Mouse (Mus musculus) lung, postnatal 25 days (tissue): Measurements from ENCODE around the gene Elk3.
"Not testable (repeated sequence)": the region's sequence is repeated elsewhere in the genome, so short reads cannot be mapped to it uniquely, and the experiment has no call there.

Source experiments
- DNase-seq: peaks from one replicate; pipeline ENCODE4 v3.0.0; 2022; ENCODE audit warnings: low spot score

The Elk3 gene

GRCm38 (mm10) chr10:93310721-93311411, at the start of gene Elk3:
TSS of gene Elk3 (minus strand) at chr10:93311135.
- DNase-seq: peak; percentile 70

DNA sequence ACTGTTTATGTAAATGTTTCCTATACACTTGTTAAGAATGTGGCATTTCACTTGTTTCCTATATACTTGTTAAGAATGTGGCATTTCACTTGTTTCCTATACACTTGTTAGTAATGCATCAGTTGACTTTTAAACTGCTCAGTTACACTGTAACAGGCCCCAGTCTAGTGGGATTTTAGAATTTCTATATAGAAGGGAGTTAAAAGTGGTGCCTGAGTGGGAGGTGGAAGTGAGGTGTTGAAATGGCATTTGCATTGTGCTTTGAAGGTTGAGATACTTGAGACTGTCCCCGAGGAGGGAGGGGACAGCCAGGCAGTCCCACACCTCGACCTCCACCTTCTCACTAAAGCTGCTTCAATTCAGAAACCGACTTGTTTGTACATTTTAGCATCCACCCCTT, 49.7 kb upstream of the Elk3 start:
- DNase-seq: no peak

GRCm38 (mm10) chr10:93360190-93360589, 49.3 kb upstream of the Elk3 start:
- DNase-seq: not testable (repeated sequence)

DNA sequence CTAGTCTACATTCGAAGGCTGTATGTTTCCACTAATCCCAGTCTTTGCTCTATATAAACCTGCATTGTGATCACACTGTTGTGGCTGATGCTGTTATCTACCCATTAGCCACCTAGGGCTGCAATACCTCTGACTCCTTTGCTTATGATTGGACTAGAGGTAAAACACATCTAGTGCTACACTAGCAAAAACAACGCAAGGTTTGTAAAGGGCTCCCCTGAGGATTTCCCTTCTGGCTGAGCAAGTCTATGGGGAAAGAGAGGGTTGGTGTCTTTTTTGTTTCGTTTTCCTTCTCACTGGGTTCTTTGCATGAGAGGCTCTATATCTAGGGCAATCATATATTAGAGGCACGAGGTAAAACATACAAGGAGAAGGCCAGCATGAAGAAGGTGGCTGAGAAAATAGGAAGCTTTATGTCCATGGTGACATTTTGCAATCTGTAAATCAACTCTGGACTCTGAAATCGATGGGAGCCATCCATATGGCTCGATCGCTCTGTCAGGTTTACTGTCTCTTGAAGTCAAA, 48.5 kb upstream of the Elk3 start:
- DNase-seq: no peak

DNA sequence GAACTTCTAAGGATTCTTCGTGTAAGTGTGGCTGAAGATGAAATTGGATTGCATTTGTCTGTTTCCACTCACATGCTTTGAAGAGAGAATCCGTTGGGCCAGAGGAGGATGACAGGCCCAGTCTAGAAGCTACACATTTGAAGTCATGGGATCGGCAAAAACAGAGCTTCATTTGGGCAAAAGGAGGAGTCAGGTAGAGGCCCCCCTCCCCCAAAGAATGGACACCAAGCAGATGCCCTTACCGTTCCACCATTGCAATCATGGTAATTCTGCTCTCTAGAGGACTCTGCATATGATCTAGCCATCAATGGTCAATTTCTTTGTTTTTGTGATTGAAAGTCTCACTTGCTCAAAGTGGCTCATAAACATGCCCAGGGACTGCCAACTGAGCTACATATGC, 47.9 kb upstream of the Elk3 start:
- DNase-seq: no peak

GRCm38 (mm10) chr10:93357162-93357561, 46.2 kb upstream of the Elk3 start:
- DNase-seq: no peak

DNA sequence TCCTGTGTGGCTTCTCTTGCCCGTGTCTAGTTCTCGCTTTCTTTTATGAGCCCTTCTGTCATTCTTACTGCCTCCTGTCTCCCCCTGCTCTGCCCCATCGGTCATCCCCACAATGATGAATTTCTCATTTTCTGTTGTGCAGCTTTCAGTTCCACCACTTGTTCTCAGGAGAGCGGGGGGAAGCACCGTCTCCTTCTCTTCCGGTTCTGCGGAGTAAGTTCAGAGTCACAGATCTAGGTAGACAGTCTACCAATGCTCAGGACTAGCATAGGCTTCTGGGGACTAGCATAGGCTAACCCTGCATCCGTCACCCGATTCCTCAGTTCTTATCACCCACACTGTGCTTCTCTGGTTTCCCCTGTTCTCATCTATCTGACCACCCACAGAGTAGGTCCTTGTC, 45.2 kb upstream of the Elk3 start:
- no peak for DNase-seq

DNA sequence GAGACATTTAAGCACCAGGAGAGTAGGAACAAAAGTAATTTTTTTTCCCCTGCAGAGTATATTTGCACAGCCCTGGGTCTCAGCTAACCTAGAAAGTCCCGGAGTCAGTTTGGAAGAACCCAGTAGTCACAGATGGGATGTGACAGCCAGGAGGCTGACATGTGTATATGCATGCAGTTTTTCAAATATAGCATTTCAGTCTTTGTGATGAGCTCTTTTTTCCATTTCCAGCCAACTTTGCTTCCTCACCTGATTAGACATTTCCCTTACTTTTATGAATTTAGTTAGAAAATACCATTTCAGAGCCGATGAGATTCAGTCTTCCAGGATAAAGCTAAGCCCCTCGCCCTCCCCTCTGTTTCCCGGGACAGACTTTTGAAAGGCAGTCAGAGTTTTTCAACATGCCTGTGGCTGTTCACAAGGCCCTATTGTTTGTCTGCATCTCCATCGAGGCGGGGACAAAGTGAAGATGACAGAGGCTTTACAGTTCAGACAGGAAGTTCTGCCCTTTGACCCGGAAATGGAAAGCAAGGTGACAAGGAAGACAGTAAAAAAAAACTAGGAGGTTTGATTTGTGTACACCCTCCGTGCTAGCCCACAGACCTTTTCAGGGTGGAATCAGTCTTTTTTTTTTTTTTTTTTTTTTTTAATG, 44.5 kb upstream of the Elk3 start:
- DNase-seq: no peak

- no peak for DNase-seq
Observed at GRCm38 (mm10) chr10:93353545-93354326, 42.8 kb upstream of the Elk3 start.

- DNase-seq: no peak
Observed at GRCm38 (mm10) chr10:93347918-93348505, 37.1 kb upstream of the Elk3 start.

DNA sequence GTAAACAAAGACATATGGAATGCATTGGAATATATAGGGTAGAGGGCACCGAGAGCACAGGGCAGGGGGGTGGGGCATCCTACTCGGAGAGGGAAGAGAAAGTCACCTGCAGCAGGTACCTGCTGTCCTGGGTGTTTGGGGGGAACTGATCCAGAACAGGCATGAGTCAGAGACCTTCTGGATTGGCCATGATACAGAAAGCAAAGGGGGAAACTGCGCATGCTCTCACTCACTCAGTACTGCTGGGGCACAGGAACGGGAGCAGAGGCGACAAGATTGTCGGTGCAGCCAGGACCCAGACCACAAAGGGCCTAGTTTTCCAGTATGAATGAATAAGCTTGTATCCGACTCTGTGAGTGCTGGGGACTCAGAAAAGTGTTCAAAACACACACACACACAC, 36.5 kb upstream of the Elk3 start:
- no peak for DNase-seq

GRCm38 (mm10) chr10:93346208-93346936, 35.4 kb upstream of the Elk3 start:
- DNase-seq: no peak

DNA sequence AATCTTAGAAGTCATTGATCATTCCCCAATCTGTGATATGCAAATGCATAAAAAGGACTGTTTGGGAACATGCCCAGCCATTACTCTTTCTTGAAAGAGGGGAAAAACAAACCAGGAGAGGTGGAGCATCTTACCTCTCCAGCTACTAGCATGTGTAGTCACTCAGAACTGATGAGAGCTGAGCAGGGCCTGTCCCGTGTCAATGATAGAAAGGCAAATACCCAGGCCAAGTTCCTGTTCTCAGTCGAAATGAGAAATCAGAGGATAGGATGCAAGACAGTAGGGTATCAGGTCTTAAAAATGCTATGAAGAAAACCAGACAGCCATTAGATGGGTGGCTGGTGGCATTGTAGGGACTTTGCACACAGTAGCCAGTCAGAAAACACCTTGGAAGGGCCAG, 34.6 kb upstream of the Elk3 start:
- no peak for DNase-seq

DNA sequence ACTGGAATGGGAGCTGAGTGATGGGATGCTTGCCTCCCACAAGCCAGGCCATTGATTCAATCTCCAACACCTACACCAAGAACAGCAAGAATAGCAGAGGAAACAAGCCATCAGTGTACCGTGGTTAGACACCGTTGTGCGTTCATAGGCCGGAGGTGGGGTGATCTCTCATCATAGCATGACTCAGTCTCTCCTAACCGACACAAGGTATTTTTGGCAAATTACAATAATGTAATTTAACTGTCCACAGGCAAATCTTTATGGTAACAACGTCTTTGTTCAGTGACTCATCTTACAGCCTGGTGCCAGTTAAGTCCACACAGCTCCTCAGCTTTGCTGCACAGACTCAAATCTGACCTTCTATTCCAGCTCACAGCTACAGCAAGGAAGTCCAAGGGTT, 32.5 kb upstream of the Elk3 start:
- no peak for DNase-seq

- DNase-seq: no peak
Observed at GRCm38 (mm10) chr10:93342986-93343385, 32.1 kb upstream of the Elk3 start.

DNA sequence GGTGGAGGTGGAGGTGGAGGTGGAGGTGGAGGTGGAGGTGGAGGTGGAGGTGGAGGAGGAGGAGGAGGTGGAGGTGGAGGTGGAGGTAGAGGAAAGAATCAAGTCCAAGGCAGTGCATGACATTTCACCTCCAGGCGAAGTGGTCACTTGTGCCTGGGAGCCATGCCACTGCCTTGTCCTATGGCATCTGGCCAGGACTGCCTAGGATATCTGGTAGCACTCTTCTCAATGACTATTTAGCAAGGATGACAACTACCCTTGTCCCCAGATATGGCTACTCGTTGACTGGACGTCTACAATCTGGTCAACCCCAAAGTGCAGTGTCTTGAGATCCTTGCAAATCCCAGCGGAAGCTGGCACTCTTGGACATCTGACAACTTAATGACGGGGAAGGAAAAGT, 27.6 kb upstream of the Elk3 start:
- DNase-seq: no peak

DNA sequence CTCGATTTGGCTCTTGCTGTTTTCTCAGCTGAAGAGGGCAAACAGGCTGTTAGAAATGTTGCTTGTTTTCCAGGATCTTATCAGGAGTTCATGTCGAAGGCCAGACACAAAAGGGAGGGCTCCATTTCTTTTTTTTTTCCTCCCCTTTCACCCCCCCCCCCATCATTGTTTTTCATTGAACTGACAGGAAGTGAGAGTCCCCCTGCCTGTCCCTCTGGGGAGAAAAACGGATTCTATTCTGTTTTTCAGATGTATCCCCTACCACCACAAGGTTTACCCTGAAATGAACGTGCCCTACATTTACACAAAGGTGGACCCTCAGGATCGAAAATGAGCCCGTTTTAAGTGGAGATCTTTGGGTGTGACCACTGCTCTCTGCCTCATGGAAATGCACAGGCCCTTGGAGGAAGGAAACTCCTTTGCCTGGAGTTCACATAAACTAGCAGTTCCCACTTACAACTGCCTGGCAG, 25.6 kb upstream of the Elk3 start:
- DNase-seq: peak; percentile 41

- DNase-seq: peak; percentile 85
Observed at GRCm38 (mm10) chr10:93335828-93336461, 25.0 kb upstream of the Elk3 start.

GRCm38 (mm10) chr10:93335001-93335400, 24.1 kb upstream of the Elk3 start:
- DNase-seq: no peak

DNA sequence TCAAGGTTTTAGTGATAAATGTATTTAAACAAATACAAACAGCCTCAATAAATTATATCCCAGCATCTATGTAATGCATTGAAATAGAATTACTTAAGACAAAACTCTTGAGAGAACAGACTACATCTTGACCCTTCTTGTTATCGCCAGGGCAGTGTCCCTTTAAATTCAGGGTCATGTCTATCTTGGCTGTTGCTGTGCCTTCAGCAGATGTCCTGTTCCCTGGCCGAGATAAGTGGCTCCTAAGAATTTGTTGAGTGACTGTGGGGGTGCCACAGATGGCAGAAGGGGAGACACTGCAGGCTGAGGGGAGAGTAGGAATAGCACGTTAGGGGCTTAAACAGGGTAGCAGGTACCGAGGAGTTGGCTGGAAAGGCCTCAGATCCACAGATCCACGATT, 22.3 kb upstream of the Elk3 start:
- no peak for DNase-seq

GRCm38 (mm10) chr10:93332261-93332809, 21.4 kb upstream of the Elk3 start:
- no peak for DNase-seq
